Mouse (Mus musculus) cerebellum, adult 2 months (tissue): Measurements from ENCODE around the gene 4930432K21Rik.

Experiments used
- CTCF ChIP-seq: fragments of 200-500 bp; IDR thresholded peaks from 2 replicates; pipeline ENCODE4 v1.5.1; 2011; ENCODE audit warnings: low read depth, mild to moderate bottlenecking, control low read depth, low read length, moderate library complexity, borderline replicate concordance; ENCODE audit not compliant: insufficient read depth
- POLR2A ChIP-seq: fragments of 200-500 bp; IDR thresholded peaks from 2 replicates; pipeline ENCODE4 v1.6.1; 2011; ENCODE audit warnings: low read length, control low read depth, borderline replicate concordance; ENCODE audit not compliant: insufficient read depth

DNA sequence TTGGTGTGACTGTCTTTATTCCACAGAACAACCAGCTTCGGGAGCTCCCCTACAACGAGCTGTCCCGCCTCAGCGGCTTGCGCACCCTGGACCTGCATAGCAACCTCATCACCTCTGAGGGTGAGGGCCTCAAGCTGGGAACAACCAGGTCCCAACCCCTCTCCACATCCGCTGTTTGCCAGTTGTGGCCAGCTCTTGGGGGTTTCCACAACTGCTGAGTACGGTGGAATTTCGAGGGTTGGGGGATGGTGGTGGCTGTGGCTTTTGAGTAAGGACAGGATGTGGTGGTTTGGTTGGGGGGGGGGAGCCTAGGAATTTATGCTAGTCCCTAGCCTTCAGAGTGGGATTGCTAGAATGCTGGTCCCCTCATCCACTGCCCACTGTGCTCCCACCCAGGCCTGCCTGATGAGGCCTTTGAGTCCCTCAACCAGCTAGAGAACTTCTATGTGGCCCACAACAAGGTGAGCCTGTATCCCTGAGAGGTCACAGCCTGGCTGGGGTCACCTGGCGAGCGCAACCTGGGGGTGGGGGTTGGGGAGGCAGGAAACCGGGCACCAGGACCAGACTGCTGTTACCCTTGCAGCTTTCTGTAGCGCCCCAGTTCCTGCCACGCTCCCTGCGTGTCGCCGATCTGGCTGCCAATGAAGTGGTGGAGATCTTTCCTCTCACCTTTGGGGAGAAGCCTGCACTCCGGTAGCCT, 20.5 kb upstream of the 4930432K21Rik start:
- no peak for TF ChIP-seq POLR2A
- no peak for TF ChIP-seq CTCF
